Mouse (Mus musculus): ENCODE results near the gene Nr2c2ap.

Gene Nr2c2ap

DNA sequence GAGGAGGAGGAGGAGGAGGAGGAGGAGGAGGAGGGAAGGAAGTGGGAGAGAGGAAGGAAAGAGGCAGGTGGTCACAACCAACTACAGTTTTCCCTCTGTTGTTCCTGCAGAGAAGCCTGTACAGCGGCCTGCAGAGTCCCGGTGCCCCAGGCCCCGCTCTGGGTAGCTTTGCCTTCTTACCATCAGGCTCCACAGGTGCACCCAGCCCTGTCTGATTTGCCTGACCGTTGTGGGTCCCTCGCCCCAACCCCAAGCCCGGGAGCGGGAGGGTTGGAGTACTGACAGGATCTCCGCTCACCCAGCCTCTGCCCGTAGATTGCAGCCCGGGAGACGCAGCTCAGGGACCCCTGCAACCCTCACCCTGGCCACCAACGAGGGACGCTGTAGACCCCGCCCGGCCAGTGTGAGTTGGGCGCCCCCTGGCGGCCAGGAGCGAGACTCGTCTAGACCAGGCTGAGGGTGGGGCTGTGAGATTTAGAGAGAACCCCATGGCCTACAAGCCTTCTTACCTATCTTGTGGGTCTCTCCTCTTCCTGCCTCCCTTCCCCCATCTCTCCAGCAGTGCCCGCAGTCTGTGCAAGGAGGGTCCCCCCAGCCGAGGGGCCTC, 35.5 kb downstream of the Nr2c2ap start:
- peak; percentile 88 for DNase-seq (ENCODE audit: low read depth)

DNA sequence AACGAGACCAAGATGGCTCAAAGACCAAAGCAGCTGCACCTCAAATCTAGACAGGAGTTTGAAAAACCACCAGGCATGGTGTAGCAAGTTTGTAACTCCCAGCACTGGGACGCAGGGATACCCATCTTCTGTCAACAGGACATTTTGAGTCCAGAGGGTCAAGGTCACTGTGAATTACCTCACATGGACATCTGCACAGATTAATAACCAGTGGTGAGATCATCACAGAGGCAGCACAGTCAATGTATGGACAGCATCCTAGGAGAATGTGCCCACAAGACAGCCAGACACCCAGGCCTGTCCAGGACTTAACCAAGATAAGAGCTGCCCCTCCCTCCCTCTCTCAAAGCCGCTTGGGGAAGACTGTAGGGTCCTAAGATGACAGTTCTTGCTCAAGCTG, 39.0 kb downstream of the Nr2c2ap start:
- no peak for DNase-seq (ENCODE audit: low read depth)

DNA sequence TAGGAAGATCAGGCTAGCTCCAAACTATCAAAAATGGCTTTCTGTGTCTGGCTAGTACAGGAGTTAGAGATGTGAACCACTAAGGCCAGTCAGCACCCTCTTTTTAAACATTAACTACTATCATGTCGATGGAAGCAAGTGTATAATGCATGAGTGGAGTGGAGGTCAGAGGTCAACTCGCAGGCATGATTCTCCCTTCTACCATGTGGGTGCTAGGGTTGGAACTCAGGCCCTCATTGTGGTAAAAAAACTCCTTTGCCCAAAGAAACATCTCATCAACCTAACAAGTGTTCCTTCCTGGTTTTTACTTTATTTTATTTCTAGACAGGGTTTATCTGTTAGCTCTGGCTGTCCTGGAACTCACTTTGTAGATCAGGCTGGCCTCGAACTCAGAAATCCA, 39.6 kb downstream of the Nr2c2ap start:
- DNase-seq (ENCODE audit: low read depth): no peak

DNA sequence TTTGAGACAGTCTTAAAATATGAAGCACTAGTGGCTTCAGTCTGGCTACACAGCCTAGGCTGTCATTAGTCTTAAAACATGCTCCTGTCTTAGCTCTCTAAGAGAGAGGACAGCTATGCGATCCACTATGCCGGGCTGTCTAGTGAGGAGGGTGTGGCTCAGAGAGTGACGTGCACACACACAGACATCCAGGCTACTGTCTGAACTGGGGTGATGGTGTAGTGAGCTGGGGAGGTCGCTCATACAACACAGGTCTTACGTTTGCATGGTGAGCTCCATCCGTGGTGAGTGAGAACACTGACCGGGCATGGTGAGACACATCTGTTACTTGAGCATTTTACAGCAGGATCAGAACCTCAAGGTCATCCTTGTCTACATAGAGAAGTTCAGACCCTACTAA, 40.1 kb downstream of the Nr2c2ap start:
- DNase-seq (ENCODE audit: low read depth): no peak

DNA sequence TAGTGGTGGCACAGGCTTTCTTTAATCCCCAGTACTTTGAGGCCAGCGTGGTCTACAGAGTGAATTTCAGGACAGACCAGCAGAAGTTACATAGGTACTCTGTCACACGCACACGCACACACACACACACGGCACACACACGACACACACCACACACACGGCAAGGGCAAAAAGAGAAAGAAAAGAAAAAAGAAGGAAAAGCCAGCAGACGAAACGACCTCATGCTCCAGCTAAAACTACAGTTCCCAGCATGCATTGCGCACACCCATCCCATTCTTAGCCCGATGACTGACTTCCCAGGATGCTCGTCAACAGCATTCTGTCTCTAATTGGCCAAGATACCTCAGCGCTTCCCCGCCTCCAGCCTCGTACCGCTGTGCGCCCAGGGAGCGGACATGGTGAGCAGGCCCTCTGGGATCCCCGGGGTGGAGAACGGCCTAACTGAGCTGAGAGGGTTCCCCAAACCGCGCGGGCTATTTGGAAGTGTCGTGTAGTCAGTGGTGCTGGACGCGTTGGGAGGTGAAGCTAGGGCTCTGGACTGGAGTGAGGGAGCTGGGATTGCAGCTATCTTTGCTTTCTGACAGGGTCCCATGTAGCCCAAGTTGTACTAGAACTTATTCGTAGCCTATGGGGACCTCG, 41.0 kb downstream of the Nr2c2ap start, which contains the start of gene Tmem161a:
Gene Tmem161a (plus strand): TSS at position 314 of the 639 bp plus-strand sequence.
- DNase-seq (ENCODE audit: low read depth): peak; percentile 92

DNA sequence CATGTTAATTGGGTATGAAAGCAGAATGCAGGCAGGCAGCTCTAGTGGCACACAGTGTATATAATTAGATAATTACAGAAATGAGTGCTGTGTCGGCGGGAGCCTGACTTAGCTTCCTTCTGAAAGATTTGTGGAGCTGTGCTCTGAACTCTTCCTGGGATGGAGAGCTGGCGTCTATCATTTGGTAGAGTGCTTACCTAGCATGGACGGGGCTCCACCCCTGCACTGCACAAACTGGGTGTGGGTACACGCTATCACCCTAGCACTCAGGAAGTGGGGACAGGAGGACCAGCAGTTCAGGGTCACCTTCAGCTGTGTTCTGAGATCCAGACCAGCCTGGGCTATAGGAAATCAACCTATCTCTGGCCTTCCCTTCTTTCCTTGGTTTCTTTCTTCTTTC, 42.2 kb downstream of the Nr2c2ap start:
- DNase-seq (ENCODE audit: low read depth): no peak

DNA sequence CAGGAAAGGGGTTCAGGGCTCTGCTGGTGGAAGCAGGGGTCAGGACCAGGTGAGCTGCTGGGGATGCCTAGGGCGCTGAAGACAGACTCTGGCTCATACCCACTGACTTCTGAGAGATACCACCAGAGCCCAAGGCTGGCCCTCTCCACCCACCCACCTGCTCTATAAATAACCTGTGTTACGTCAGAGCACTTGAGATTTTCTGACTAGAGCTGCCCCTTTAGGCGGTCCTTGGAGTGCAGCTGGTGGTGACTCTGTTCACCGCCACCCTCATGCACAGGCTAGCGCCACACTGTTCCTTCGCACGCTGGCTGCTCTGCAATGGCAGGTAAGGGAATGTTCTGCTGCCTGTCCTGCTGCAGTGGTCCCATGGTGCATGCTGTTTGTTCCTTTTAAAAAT, 42.9 kb downstream of the Nr2c2ap start:
- no peak for DNase-seq (ENCODE audit: low read depth)

DNA sequence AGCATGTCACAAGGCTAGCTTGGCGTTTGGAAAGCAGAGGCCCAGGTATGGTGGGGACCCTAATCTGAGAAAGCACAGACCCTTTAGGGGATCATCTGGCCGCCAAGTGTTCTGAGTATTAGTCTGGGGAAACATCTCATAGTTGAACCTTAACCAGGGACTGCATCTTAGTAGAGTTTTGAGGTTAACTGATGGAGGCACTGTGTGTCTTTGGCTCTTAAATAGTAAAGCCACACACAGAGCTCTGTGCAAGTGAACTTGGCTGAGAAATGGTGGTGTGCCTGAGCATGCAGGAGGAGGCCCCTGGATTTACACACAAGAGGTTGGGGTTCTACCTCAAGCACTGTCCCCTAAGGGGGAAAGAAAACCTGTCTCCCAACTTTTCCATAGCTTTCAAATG, 47.1 kb downstream of the Nr2c2ap start:
- DNase-seq (ENCODE audit: low read depth): no peak

DNA sequence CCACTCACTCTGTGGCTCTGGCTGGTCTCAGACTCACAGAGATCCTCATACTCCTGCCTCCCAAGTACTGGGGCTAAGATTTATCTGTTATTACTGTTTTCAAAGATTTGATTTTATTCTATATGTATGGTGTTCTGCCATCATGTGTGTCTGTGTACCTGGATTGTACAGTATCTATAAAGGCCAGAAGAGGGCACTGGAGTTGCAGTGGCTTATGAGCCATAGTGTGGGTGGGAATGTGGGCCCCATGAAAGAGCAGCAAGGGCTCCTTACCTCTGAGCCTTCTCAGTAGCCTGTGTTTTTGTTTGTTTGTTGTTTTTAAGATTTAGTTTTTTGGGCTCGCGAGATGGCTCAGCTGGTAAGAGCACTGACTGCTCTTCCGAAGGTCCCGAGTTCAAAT, 47.9 kb downstream of the Nr2c2ap start:
- peak; percentile 29 for DNase-seq (ENCODE audit: low read depth)

DNA sequence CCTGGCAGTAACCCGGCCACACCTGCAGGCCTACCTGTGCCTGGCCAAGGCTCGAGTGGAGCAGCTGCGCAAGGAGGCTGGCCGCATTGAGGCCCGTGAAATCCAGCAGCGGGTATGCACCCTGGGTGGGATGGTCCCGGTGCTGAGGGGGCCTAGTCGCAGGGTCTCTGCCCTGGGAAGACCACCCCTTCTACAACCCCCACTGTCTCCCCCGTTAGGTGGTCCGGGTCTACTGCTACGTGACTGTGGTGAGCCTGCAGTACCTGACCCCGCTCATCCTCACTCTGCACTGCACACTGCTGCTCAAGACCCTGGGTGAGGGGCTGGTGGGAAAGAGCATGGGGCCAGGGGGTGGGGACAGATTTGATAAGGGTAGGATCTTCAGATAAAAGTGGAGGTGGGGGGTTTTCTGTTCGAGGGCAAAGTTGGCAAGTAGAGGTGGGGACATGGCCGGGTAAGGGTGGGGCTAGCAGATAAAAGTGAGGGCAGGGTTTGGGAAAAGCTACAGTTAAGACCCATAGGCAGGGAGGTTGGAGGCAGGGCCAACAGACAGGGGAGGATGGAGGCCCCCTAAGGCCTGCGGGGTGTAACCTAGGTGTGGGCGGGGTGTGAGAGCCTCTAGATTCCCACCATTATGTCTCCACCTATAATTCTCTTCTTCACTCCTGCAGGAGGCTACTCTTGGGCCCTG, 50.2 kb downstream of the Nr2c2ap start:
- no peak for DNase-seq (ENCODE audit: low read depth)

DNA sequence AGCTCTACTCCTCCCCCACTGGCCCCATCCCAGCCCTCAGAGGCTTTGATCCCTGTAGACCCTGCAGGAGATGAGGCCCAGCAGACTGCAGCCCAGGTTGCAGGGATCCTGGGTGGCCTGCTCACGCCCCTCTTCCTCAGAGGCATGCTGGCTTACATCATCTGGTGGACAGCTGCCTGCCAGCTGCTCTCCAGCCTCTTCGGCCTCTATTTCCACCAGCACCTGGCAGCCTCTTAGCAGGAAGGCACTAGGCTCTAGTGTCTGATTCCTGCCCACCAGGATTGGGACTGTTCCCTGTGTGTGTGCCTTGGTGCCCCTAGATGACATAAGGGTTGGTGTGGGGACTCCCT, 50.7 kb downstream of the Nr2c2ap start:
- DNase-seq (ENCODE audit: low read depth): no peak

DNA sequence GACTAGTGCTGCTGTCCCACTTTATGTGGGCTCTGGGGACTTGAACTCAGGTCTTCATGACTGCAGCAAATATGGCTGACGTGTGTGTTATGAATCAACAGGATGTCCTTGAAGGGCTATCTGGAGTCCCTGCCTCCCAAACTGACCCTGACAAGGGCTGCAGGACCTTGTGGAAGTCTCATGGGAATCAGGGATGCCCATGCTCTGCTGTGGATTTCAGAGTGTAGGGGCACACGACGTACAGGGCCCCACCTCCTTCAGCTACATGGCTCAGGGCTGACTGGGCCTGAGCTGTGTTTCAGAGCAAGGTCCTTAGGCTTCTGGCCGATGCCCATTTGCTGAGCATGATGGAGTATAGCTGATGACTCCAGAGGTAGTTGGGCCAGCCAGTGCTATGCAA, 52.1 kb downstream of the Nr2c2ap start:
- no peak for DNase-seq (ENCODE audit: low read depth)

Measured in naive thymus-derived CD4-positive, alpha-beta T cell, adult 2 months (primary cell).